Mouse (Mus musculus): Measurements from ENCODE around the gene Rsg1. TPM values are rescaled to one million over a fixed set of nuclear protein-coding genes. Genes with fewer than 3 reads are reported as not detected.

Rsg1 gene
- not detected for polyA plus RNA-seq (2014; fragmentation: Illumina TruSeq; extraction: RNeasy Lipid Tissue Mini Kit (QIAGEN cat#74804); ENCODE audit: low read depth, low replicate concordance)

GRCm38 (mm10) chr4:141213770-141214336 lies at the start of gene Rsg1:
Rsg1 (plus strand) TSS chr4:141213956.

DNA sequence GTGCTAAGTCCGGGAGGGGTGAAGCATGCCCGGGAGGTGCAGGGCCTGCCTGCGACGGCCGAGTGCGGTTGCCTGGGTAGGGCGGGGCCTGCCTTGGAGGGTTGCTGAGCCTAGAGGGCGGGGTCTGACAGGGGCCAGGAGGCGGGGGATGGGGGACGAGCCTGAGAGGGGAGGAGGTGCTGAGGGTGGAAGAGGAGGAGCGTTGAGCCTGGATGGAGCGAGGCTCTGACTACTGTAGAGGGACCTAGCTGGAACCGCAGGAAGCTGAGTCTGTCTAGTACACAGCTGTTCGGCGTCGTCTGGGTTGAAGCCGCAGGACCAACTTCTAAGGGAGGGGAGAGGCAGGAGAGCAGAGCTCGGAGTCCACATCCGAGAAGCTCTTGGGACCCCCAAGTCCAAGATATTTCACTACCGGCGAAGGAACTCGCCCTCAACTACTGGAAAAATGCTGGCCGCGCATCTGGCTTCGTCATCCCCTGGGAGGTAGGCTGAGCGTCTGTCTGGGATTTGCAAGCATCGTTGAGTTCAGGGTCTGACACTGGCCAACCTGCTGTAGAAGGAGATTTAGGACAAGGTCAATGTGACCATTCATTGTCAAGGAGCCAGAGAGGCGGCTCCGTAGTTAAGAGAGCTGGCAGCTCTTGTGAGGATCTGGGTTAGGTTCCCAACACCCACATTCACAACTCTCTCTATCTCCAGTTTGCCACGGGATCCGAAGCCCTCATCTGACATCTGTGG lies 25.8 kb downstream of the Rsg1 start, which contains the start of gene Arhgef19:
TSS of gene Arhgef19 (plus strand) at position 112 of the 738 bp plus-strand sequence.

Other genes with a start within 250 kb of the Rsg1 start
- gene Atp13a2, start 227.1 kb upstream of the Rsg1 start, polyA plus RNA-seq (2014; fragmentation: Illumina TruSeq; extraction: RNeasy Lipid Tissue Mini Kit (QIAGEN cat#74804); ENCODE audit: low read depth, low replicate concordance): 0.82 TPM
- not detected for gene Mfap2, start 203.5 kb upstream of the Rsg1 start, polyA plus RNA-seq (2014; fragmentation: Illumina TruSeq; extraction: RNeasy Lipid Tissue Mini Kit (QIAGEN cat#74804); ENCODE audit: low read depth, low replicate concordance)
- not detected for gene Crocc, start 153.4 kb upstream of the Rsg1 start, polyA plus RNA-seq (2014; fragmentation: Illumina TruSeq; extraction: RNeasy Lipid Tissue Mini Kit (QIAGEN cat#74804); ENCODE audit: low read depth, low replicate concordance)
- gene Necap2, start 135.6 kb upstream of the Rsg1 start, polyA plus RNA-seq (2014; fragmentation: Illumina TruSeq; extraction: RNeasy Lipid Tissue Mini Kit (QIAGEN cat#74804); ENCODE audit: low read depth, low replicate concordance): 2.8 TPM
- not detected for gene Spata21, start 125.6 kb upstream of the Rsg1 start, polyA plus RNA-seq (2014; fragmentation: Illumina TruSeq; extraction: RNeasy Lipid Tissue Mini Kit (QIAGEN cat#74804); ENCODE audit: low read depth, low replicate concordance)
- gene Szrd1, start 74.2 kb upstream of the Rsg1 start, polyA plus RNA-seq (2014; fragmentation: Illumina TruSeq; extraction: RNeasy Lipid Tissue Mini Kit (QIAGEN cat#74804); ENCODE audit: low read depth, low replicate concordance): 14.6 TPM
- 2.1 TPM for gene Fbxo42, start 66.0 kb upstream of the Rsg1 start, polyA plus RNA-seq (2014; fragmentation: Illumina TruSeq; extraction: RNeasy Lipid Tissue Mini Kit (QIAGEN cat#74804); ENCODE audit: low read depth, low replicate concordance)
- gene Arhgef19, start 25.5 kb downstream of the Rsg1 start, polyA plus RNA-seq (2014; fragmentation: Illumina TruSeq; extraction: RNeasy Lipid Tissue Mini Kit (QIAGEN cat#74804); ENCODE audit: low read depth, low replicate concordance): 4.2 TPM
- 0.74 TPM for gene Epha2, start 87.3 kb downstream of the Rsg1 start, polyA plus RNA-seq (2014; fragmentation: Illumina TruSeq; extraction: RNeasy Lipid Tissue Mini Kit (QIAGEN cat#74804); ENCODE audit: low read depth, low replicate concordance)
- not detected for gene Fam131c, start 154.3 kb downstream of the Rsg1 start, polyA plus RNA-seq (2014; fragmentation: Illumina TruSeq; extraction: RNeasy Lipid Tissue Mini Kit (QIAGEN cat#74804); ENCODE audit: low read depth, low replicate concordance)
- not detected for gene Clcnka, start 184.8 kb downstream of the Rsg1 start, polyA plus RNA-seq (2014; fragmentation: Illumina TruSeq; extraction: RNeasy Lipid Tissue Mini Kit (QIAGEN cat#74804); ENCODE audit: low read depth, low replicate concordance)
- not detected for gene Clcnkb, start 202.1 kb downstream of the Rsg1 start, polyA plus RNA-seq (2014; fragmentation: Illumina TruSeq; extraction: RNeasy Lipid Tissue Mini Kit (QIAGEN cat#74804); ENCODE audit: low read depth, low replicate concordance)
- gene Hspb7, start 206.8 kb downstream of the Rsg1 start, polyA plus RNA-seq (2014; fragmentation: Illumina TruSeq; extraction: RNeasy Lipid Tissue Mini Kit (QIAGEN cat#74804); ENCODE audit: low read depth, low replicate concordance): not detected
- gene Srarp, start 222.1 kb downstream of the Rsg1 start, polyA plus RNA-seq (2014; fragmentation: Illumina TruSeq; extraction: RNeasy Lipid Tissue Mini Kit (QIAGEN cat#74804); ENCODE audit: low read depth, low replicate concordance): not detected
- gene Zbtb17, start 230.7 kb downstream of the Rsg1 start, polyA plus RNA-seq (2014; fragmentation: Illumina TruSeq; extraction: RNeasy Lipid Tissue Mini Kit (QIAGEN cat#74804); ENCODE audit: low read depth, low replicate concordance): 0.37 TPM

Data from liver, adult 10 weeks (tissue).